Mouse (Mus musculus): ENCODE measurements around the gene March1. TPM values are rescaled to one million over a fixed set of nuclear protein-coding genes. Genes with fewer than 3 reads are reported as not detected.

Gene March1
- total RNA-seq, 2 experiments from 2014 or later = 0.06 to 2.1 TPM

GRCm38 (mm10) chr8:65982039-65982438 is 364.3 kb downstream of the March1 start:
- ATAC-seq (replicated peaks; ENCODE audit: poor library complexity, severe bottlenecking) = no peak

DNA sequence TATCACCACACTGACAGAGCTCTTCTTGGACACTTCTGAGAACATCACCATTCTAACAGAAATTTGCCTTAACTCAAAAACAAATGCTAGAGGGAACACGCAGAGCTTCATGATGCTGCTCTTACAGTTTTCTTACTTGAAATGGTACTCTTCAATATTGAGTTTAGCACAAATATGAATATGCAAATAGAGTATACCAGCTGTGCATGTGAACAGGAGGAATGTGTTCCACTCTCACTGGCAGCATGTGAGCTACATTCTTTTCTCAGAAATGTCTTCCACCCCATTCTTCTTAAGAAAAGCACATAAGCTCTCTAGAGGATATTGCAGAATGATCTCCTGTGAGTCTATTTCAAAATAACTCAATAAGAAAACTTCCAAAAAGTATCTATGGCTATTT is 370.0 kb downstream of the March1 start:
- ATAC-seq (replicated peaks; ENCODE audit: poor library complexity, severe bottlenecking) = no peak

- ATAC-seq (replicated peaks; ENCODE audit: poor library complexity, severe bottlenecking) = no peak
Observed at GRCm38 (mm10) chr8:66022815-66023214, 405.1 kb downstream of the March1 start.

GRCm38 (mm10) chr8:66033651-66034050 is 416.0 kb downstream of the March1 start:
- ATAC-seq (replicated peaks; ENCODE audit: poor library complexity, severe bottlenecking) = no peak

DNA sequence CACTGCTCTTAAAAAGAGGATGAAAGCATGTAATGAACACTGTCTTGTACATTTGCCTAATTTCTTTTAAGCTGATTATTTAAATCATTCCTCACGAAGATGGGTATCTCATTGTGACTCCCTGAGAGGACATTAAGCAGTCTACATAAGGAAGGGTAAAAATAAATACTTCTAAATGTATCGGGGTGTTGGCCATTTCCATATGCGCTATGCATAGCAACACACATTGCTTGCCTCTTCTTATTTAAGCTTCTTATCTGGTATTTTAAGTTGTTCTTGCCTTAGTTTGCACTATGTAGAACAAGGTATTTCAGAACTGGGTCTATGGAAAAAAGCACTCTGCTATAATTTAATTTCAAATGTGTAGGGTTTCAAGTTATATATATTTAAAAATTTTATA is 416.7 kb downstream of the March1 start:
- no peak for ATAC-seq (replicated peaks; ENCODE audit: poor library complexity, severe bottlenecking)

GRCm38 (mm10) chr8:66094152-66094551 is 476.5 kb downstream of the March1 start:
- no peak for ATAC-seq (replicated peaks; ENCODE audit: poor library complexity, severe bottlenecking)

DNA sequence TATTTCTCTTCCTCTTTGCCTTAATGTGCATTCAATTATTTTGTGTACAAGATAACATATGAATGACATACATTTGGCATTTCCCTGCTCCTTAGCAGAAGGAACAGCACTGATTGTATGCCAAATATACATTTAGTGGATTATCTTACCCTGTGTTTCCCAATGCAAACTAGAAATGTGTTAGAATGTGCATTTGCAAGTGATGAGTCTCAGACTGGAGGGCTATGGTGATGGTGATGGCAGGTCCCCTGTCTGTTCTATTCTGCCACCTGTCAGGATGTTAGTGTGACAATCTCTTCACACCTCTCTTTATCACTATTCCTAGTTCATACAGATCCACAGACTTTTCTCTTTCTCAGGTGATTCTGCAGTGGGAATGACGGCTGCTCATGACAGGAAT is 480.4 kb downstream of the March1 start:
- ATAC-seq (replicated peaks; ENCODE audit: poor library complexity, severe bottlenecking) = no peak

DNA sequence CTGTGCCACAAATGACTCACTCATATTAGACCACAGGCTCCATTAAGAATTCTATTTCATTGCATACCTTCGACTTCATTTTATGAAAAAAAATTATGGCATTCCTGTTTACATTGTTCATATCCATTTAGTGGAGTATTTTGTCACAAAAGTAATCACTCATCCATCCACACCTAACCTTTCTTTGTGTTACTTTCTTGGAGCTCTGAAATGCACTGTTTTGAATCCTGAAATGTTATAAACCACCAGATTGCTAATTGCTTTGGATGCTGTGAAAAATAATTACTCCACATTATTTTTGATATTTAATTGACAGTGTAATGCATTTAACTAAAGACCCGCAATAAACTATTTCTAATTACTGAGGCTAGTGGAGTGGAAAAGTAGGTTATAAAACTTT is 501.6 kb downstream of the March1 start:
- no peak for ATAC-seq (replicated peaks; ENCODE audit: poor library complexity, severe bottlenecking)

DNA sequence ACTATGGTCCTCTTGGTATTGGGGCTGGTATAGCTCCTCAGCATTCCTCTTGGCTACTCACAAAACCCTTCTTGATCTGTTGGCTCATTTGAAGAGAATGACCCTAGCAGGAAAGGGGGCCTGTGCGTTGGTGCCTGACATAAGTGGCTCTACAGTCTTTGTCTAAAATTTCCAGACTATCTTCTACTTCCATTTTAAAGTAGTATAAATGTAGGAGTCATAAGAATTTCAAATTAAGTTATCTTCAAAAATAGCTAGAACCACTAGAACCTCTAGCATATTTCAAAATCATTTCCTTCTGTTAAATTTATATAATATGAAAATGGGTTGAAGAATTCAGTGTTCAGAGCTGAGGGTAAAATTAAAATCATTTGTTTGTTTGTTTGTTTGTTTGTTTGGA is 541.9 kb downstream of the March1 start:
- ATAC-seq (replicated peaks; ENCODE audit: poor library complexity, severe bottlenecking) = no peak

DNA sequence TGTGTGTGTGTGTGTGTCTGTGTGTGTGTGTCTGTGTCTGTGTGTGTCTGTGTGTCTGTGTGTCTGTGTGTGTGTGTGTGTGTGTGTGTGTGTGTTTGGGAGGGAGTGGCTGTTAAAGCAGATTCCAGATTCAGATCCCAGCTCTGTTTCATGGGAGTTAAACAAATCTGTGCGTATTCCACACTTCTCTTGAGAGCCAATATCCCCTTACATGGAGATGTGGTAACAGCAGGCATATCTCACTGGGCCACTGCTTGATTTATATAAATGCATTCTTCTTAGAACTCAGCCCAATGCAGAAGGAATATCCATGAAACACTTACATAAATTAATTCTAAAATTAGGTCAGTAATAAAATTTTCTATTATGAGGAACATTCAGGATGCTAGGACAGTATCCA is 549.1 kb downstream of the March1 start:
- no peak for ATAC-seq (replicated peaks; ENCODE audit: poor library complexity, severe bottlenecking)

GRCm38 (mm10) chr8:66167405-66168173 is 549.9 kb downstream of the March1 start:
- ATAC-seq (replicated peaks; ENCODE audit: poor library complexity, severe bottlenecking) = no peak

GRCm38 (mm10) chr8:66179336-66179735 is 561.6 kb downstream of the March1 start:
- ATAC-seq (replicated peaks; ENCODE audit: poor library complexity, severe bottlenecking) = no peak

- no peak for ATAC-seq (replicated peaks; ENCODE audit: poor library complexity, severe bottlenecking)
Observed at GRCm38 (mm10) chr8:66181265-66181664, 563.6 kb downstream of the March1 start.

- no peak for ATAC-seq (replicated peaks; ENCODE audit: poor library complexity, severe bottlenecking)
Observed at GRCm38 (mm10) chr8:66182257-66182656, 564.6 kb downstream of the March1 start.

DNA sequence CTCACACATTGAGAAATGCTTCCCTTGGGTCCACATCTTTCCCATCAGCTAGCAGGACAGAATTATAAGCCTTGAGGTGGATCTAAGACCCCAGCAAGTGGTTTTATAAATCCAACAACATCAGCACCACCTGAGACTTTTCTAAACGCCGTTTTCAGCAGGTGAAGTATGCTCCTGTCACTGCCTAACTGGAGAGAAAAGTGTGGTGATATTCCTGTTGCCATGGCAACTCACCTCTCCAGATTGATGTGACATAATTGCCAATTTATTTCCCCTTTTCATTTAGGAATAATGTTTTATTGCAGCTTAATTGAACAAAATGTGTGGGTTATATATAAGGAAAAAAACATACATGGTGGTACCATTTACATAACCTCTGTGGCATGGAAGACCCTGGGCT is 565.8 kb downstream of the March1 start:
- no peak for ATAC-seq (replicated peaks; ENCODE audit: poor library complexity, severe bottlenecking)

GRCm38 (mm10) chr8:66185226-66185625 is 567.5 kb downstream of the March1 start:
- ATAC-seq (replicated peaks; ENCODE audit: poor library complexity, severe bottlenecking) = no peak

DNA sequence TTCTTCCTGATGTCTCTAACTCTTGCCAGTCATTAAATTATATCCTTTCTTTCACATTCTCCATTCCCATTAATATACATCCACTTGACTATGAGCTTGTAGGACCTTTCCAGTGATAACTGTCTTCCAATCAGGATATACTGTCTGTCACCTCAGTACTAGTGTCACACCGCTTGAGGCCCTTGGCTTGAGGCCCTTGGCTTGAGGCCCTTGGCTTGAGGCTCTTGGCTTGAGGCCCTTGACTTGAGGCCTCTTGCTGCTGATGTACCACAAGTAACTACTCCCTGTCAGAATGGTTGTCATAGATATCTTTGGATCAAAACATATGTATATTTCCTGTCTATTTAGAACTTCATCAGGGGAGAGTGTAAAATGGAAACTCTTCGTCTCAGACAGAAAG is 576.7 kb downstream of the March1 start:
- no peak for ATAC-seq (replicated peaks; ENCODE audit: poor library complexity, severe bottlenecking)

- no peak for ATAC-seq (replicated peaks; ENCODE audit: poor library complexity, severe bottlenecking)
Observed at GRCm38 (mm10) chr8:66200169-66200568, 582.5 kb downstream of the March1 start.

DNA sequence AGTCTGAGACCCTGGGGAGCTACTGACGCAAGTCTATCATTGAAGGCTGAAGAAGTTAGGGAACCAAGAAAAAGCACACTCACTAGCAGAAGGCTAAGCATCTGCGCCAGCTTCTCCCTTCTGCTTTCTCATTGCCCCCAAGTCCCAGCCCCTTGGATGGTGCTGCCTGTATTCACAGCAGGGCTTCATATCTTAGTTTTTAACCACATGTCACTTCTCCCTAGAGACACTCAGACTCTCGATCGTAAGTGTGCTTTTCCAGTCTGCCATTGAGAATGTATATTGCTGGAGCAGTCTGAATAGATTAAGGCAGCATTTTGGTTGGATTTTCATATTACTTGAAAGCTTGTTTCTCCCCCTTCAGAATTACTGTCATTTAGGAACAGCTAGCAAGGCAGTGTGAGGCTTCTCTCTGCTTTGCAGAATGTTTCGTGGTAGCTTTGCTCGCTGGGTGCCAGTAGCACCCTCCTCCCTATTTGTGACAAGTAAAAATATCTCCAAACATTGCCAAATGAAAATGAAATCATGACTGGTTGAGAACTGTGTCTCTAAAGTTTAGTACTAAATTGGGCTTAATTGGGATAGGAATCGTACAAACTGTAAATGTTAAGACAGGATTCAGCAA is 586.2 kb downstream of the March1 start:
- no peak for ATAC-seq (replicated peaks; ENCODE audit: poor library complexity, severe bottlenecking)

- no peak for ATAC-seq (replicated peaks; ENCODE audit: poor library complexity, severe bottlenecking)
Observed at GRCm38 (mm10) chr8:66209553-66209952, 591.9 kb downstream of the March1 start.

DNA sequence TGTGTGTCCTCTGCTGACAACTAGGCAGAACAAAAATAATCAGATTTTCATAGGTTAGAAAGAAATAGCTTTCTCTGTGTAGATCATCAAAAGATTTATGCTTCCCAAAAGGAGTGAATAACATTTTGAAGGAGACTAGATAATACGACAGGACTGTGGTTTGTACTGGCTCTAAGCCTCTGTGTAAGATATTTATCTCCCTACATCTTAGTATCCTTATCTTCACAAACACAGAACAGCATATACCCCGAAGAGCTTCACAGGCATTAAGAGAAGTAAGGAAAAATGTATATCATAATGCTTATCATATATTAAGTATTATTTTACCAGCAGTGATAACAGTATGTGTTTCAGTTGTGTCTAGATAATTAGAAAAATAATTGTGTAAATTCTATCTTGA is 592.6 kb downstream of the March1 start:
- ATAC-seq (replicated peaks; ENCODE audit: poor library complexity, severe bottlenecking) = no peak

- ATAC-seq (replicated peaks; ENCODE audit: poor library complexity, severe bottlenecking) = no peak
Observed at GRCm38 (mm10) chr8:66219974-66220373, 602.3 kb downstream of the March1 start.
